Mouse (Mus musculus) left cerebral cortex, adult 18-20 months (tissue): ENCODE results near the gene Tbc1d17. TPM values are rescaled to one million over a fixed set of nuclear protein-coding genes. Genes with fewer than 3 reads are reported as not detected.

Source experiments
- DNase-seq, 2 experiments: peaks; one replicate each; pipeline ENCODE4 v3.0.0; 2021 to 2022; ENCODE audit warnings: low spot score in 2 of 2, mixed read lengths in 1 of 2
- total RNA-seq, 2 experiments: library from RNA; stranded (reverse); gene quantifications; 2 replicates each; pipeline ENCODE4 v1.2.3; 2021

The Tbc1d17 gene
- total RNA-seq, 2 experiments from 2014 or later = 70.4 to 89.3 TPM

GRCm38 (mm10) chr7:44835373-44836015, 13.4 kb downstream of the Tbc1d17 start:
- DNase-seq = no peak

GRCm38 (mm10) chr7:44832763-44833162, 16.1 kb downstream of the Tbc1d17 start:
- no peak for DNase-seq

- no peak for DNase-seq
Observed at GRCm38 (mm10) chr7:44828706-44829105, 20.2 kb downstream of the Tbc1d17 start.

GRCm38 (mm10) chr7:44826771-44827170, 22.1 kb downstream of the Tbc1d17 start:
- DNase-seq = no peak

- DNase-seq = peak; percentile 83 to 85
Observed at GRCm38 (mm10) chr7:44824872-44825271, 24.0 kb downstream of the Tbc1d17 start.

GRCm38 (mm10) chr7:44823409-44823808, 25.5 kb downstream of the Tbc1d17 start:
- DNase-seq = peak in 1 of 2 experiments; percentile 3

GRCm38 (mm10) chr7:44821666-44822448, 27.0 kb downstream of the Tbc1d17 start:
- peak in 1 of 2 experiments; percentile 0 for DNase-seq

GRCm38 (mm10) chr7:44820525-44820924, 28.4 kb downstream of the Tbc1d17 start:
- no peak for DNase-seq

- no peak for DNase-seq
Observed at GRCm38 (mm10) chr7:44819863-44820262, 29.0 kb downstream of the Tbc1d17 start.

GRCm38 (mm10) chr7:44819391-44819790, 29.5 kb downstream of the Tbc1d17 start:
- no peak for DNase-seq

GRCm38 (mm10) chr7:44818751-44819235, 30.1 kb downstream of the Tbc1d17 start:
- no peak for DNase-seq

- DNase-seq = no peak
Observed at GRCm38 (mm10) chr7:44818164-44818563, 30.7 kb downstream of the Tbc1d17 start.

GRCm38 (mm10) chr7:44817441-44817840, 31.4 kb downstream of the Tbc1d17 start:
- DNase-seq = no peak

GRCm38 (mm10) chr7:44816470-44817021, 32.3 kb downstream of the Tbc1d17 start, which contains the start of gene Atf5:
Atf5 (minus strand) TSS chr7:44816658.
- peak in 1 of 2 experiments; percentile 38 for DNase-seq

GRCm38 (mm10) chr7:44815721-44816469, 33.0 kb downstream of the Tbc1d17 start, which contains the start of the genes Nup62 and Il4i1:
Nup62 (plus strand) TSS chr7:44816088.
Il4i1 (plus strand) TSS chr7:44816387.
- DNase-seq = peak; percentile 98 to 99

GRCm38 (mm10) chr7:44814952-44815553, 33.8 kb downstream of the Tbc1d17 start:
- DNase-seq = no peak

- no peak for DNase-seq
Observed at GRCm38 (mm10) chr7:44814423-44814822, 34.5 kb downstream of the Tbc1d17 start.

GRCm38 (mm10) chr7:44813985-44814384, 34.9 kb downstream of the Tbc1d17 start:
- DNase-seq = no peak

GRCm38 (mm10) chr7:44812651-44813325, 36.1 kb downstream of the Tbc1d17 start:
- no peak for DNase-seq
